Comparison of ENCODE assay signal across 8 mouse cellular contexts in genomic region chr2:165899923-165900322, GRCm38 (mm10). TPM values are rescaled to one million over a fixed set of nuclear protein-coding genes. Genes with fewer than 3 reads are reported as not detected.
DNase-seq lines count a peak whose midpoint lies in the region; ATAC-seq lines count a peak whose summit lies in the region.

No protein-coding gene starts in this region.

- DNase-seq in forebrain, embryonic 11.5 days (ENCODE audit: low spot score): no peak
- no peak for DNase-seq in midbrain, embryonic 10.5 days (ENCODE audit: low spot score)
- DNase-seq in limb, embryonic 10.5 days (ENCODE audit: low spot score): no peak
- DNase-seq in adrenal gland, postnatal 10 days: no peak
- DNase-seq in thymus, postnatal 14 days: no peak

- no peak overlapping the region; the same call in 1 of the 2 replicates for H3K9ac ChIP-seq in forebrain, embryonic 11.5 days (ENCODE audit: low read length)
- H3K9ac ChIP-seq in forebrain, embryonic 16.5 days (replicated peaks; ENCODE audit: low read depth, low read length): no peak overlapping the region
- no peak overlapping the region for H3K9ac ChIP-seq in midbrain, embryonic 16.5 days (ENCODE audit: low read depth, low read length)
- no peak overlapping the region for H3K9ac ChIP-seq in neural tube, embryonic 15.5 days (replicated peaks)

- no peaks in the 10 kb centered on the region for H3K9me3 ChIP-seq in forebrain, embryonic 11.5 days (ENCODE audit: control insufficient read depth, low read length)
- H3K9me3 ChIP-seq in forebrain, embryonic 16.5 days (ENCODE audit: control insufficient read depth, low read length): no peaks in the 10 kb centered on the region
- no peaks in the 10 kb centered on the region for H3K9me3 ChIP-seq in midbrain, embryonic 10.5 days (replicated peaks)
- H3K9me3 ChIP-seq in midbrain, embryonic 16.5 days (replicated peaks; ENCODE audit: control insufficient read depth, low read length, poor library complexity, severe bottlenecking): no peaks in the 10 kb centered on the region
- H3K9me3 ChIP-seq in limb, embryonic 10.5 days (replicated peaks): no peaks in the 10 kb centered on the region
- H3K9me3 ChIP-seq in neural tube, embryonic 15.5 days (replicated peaks): no peaks in the 10 kb centered on the region

- WGBS in forebrain, embryonic 11.5 days: 31% methylated on average over 3 of the region's 3 CpGs
- WGBS in forebrain, embryonic 16.5 days: 22% methylated on average over 3 of the region's 3 CpGs
- 28% methylated on average over 3 of the region's 3 CpGs for WGBS in midbrain, embryonic 10.5 days
- WGBS in midbrain, embryonic 16.5 days: 25% methylated on average over 3 of the region's 3 CpGs
- 19% methylated on average over 3 of the region's 3 CpGs for WGBS in limb, embryonic 10.5 days
- 29% methylated on average over 3 of the region's 3 CpGs for WGBS in neural tube, embryonic 15.5 days

- no peaks in the 10 kb centered on the region for H3K27me3 ChIP-seq in forebrain, embryonic 11.5 days (ENCODE audit: control insufficient read depth, insufficient read depth, low read length)
- H3K27me3 ChIP-seq in forebrain, embryonic 16.5 days (replicated peaks; ENCODE audit: control insufficient read depth, insufficient read depth, low read length): no peaks in the 10 kb centered on the region
- no peaks in the 10 kb centered on the region for H3K27me3 ChIP-seq in midbrain, embryonic 10.5 days (ENCODE audit: low read depth, poor library complexity, severe bottlenecking)
- H3K27me3 ChIP-seq in midbrain, embryonic 16.5 days (ENCODE audit: control insufficient read depth, insufficient read depth, low read depth, low read length): no peaks in the 10 kb centered on the region
- no peaks in the 10 kb centered on the region for H3K27me3 ChIP-seq in limb, embryonic 10.5 days (ENCODE audit: low read depth, poor library complexity, severe bottlenecking)
- no peaks in the 10 kb centered on the region for H3K27me3 ChIP-seq in neural tube, embryonic 15.5 days (replicated peaks)

- ATAC-seq in forebrain, embryonic 11.5 days (replicated peaks; ENCODE audit: low FRiP score): no peak
- ATAC-seq in forebrain, embryonic 16.5 days: no peak
- no peak for ATAC-seq in midbrain, embryonic 16.5 days
- ATAC-seq in neural tube, embryonic 15.5 days (ENCODE audit: low FRiP score): no peak

- peak overlapping the region; percentile 5; the same call in 1 of the 2 replicates for H3K4me2 ChIP-seq in forebrain, embryonic 11.5 days (ENCODE audit: low read depth, low read length, severe bottlenecking)
- H3K4me2 ChIP-seq in forebrain, embryonic 16.5 days (ENCODE audit: low read length): no peak overlapping the region
- H3K4me2 ChIP-seq in midbrain, embryonic 16.5 days (ENCODE audit: low read length): no peak overlapping the region
- 0 out of 2 replicates have a peak overlapping the region, but pooled peaks have one; percentile 3 for H3K4me2 ChIP-seq in neural tube, embryonic 15.5 days

- no peaks in the 10 kb centered on the region for H3K36me3 ChIP-seq in forebrain, embryonic 11.5 days (ENCODE audit: control insufficient read depth, insufficient read depth, low read length)
- no peaks in the 10 kb centered on the region for H3K36me3 ChIP-seq in forebrain, embryonic 16.5 days (ENCODE audit: control insufficient read depth, insufficient read depth)
- H3K36me3 ChIP-seq in midbrain, embryonic 10.5 days: no peaks in the 10 kb centered on the region
- H3K36me3 ChIP-seq in midbrain, embryonic 16.5 days (ENCODE audit: control insufficient read depth, insufficient read depth, low read length): no peaks in the 10 kb centered on the region
- no peaks in the 10 kb centered on the region for H3K36me3 ChIP-seq in limb, embryonic 10.5 days
- no peaks in the 10 kb centered on the region for H3K36me3 ChIP-seq in neural tube, embryonic 15.5 days

- no peak overlapping the region for H3K4me3 ChIP-seq in forebrain, embryonic 11.5 days (ENCODE audit: low read depth, low read length)
- H3K4me3 ChIP-seq in forebrain, embryonic 16.5 days (replicated peaks; ENCODE audit: low read length): no peak overlapping the region
- peak overlapping the region; percentile 36; the same call in 1 of the 2 replicates for H3K4me3 ChIP-seq in midbrain, embryonic 10.5 days
- no peak overlapping the region for H3K4me3 ChIP-seq in midbrain, embryonic 16.5 days (ENCODE audit: low read depth, low read length)
- peak overlapping the region; percentile 40 for H3K4me3 ChIP-seq in limb, embryonic 10.5 days
- H3K4me3 ChIP-seq in neural tube, embryonic 15.5 days (replicated peaks): no peak overlapping the region

- H3K4me1 ChIP-seq in forebrain, embryonic 11.5 days (replicated peaks; ENCODE audit: control insufficient read depth, insufficient read depth, low read length): peaks cover 12% of the 10 kb centered on the region
- peaks cover 8% of the 10 kb centered on the region; the same call in 1 of the 2 replicates for H3K4me1 ChIP-seq in forebrain, embryonic 16.5 days (replicated peaks; ENCODE audit: control insufficient read depth, insufficient read depth, low read length)
- peaks cover 60% of the 10 kb centered on the region for H3K4me1 ChIP-seq in midbrain, embryonic 10.5 days
- no peaks in the 10 kb centered on the region; the same call in 1 of the 2 replicates for H3K4me1 ChIP-seq in midbrain, embryonic 16.5 days (ENCODE audit: control insufficient read depth, insufficient read depth, low read length)
- peaks cover 62% of the 10 kb centered on the region for H3K4me1 ChIP-seq in limb, embryonic 10.5 days
- peaks cover 15% of the 10 kb centered on the region for H3K4me1 ChIP-seq in neural tube, embryonic 15.5 days

- peak overlapping the region; percentile 19; the same call in 1 of the 2 replicates for H3K27ac ChIP-seq in forebrain, embryonic 11.5 days (ENCODE audit: low read depth, low read length)
- no peak overlapping the region for H3K27ac ChIP-seq in forebrain, embryonic 16.5 days (ENCODE audit: low read length)
- H3K27ac ChIP-seq in midbrain, embryonic 10.5 days (replicated peaks): peak overlapping the region; percentile 88
- no peak overlapping the region for H3K27ac ChIP-seq in midbrain, embryonic 16.5 days (ENCODE audit: low read length)
- peak overlapping the region; percentile 92 for H3K27ac ChIP-seq in limb, embryonic 10.5 days
- no peak overlapping the region for H3K27ac ChIP-seq in neural tube, embryonic 15.5 days (replicated peaks)

RNA-seq across cellular contexts. Expression of gene Zmynd8, which starts 1.1 kb away (rescaled TPM):
- polyA plus RNA-seq in forebrain, embryonic 11.5 days (2014; fragmentation: Nextera tagmentation; extraction: Ambion mirVana): 54.3 and 61.5 TPM in 2 replicates
- 69.8 and 81.5 TPM in 2 replicates for polyA plus RNA-seq in forebrain, embryonic 16.5 days (2015; fragmentation: Nextera tagmentation; extraction: Ambion mirVana)
- polyA plus RNA-seq in midbrain, embryonic 10.5 days (2016; fragmentation: Nextera tagmentation; extraction: Ambion mirVana): 61.4 and 63.3 TPM in 2 replicates
- polyA plus RNA-seq in midbrain, embryonic 16.5 days (2015; fragmentation: Nextera tagmentation; extraction: Ambion mirVana): 78.7 and 87.3 TPM in 2 replicates
- 59.3 and 59.5 TPM in 2 replicates for polyA plus RNA-seq in limb, embryonic 10.5 days (2016; fragmentation: Nextera tagmentation; extraction: Ambion mirVana)
- 79.3 and 79.5 TPM in 2 replicates for polyA plus RNA-seq in neural tube, embryonic 15.5 days (2015; fragmentation: Nextera tagmentation; extraction: Ambion mirVana)
- 10 to 100 TPM; 39.8 to 57.2 TPM for total RNA-seq in adrenal gland, postnatal 10 days (2021)

Comparison
In these comparisons a context has a peak if more than half of its experiments do, and no peak if none do; other contexts are left out.
1. H3K27ac ChIP-seq: peak in forebrain, embryonic 11.5 days (single experiment), midbrain, embryonic 10.5 days (single experiment) and limb, embryonic 10.5 days (single experiment); none in forebrain, embryonic 16.5 days (single experiment), midbrain, embryonic 16.5 days (single experiment) and neural tube, embryonic 15.5 days (single experiment).
2. H3K4me2 ChIP-seq: peak in forebrain, embryonic 11.5 days (single experiment) and neural tube, embryonic 15.5 days (single experiment); none in forebrain, embryonic 16.5 days (single experiment) and midbrain, embryonic 16.5 days (single experiment).
3. H3K4me3 ChIP-seq: peak in midbrain, embryonic 10.5 days (single experiment) and limb, embryonic 10.5 days (single experiment); none in forebrain, embryonic 11.5 days (single experiment), forebrain, embryonic 16.5 days (single experiment), midbrain, embryonic 16.5 days (single experiment) and neural tube, embryonic 15.5 days (single experiment).